Mouse (Mus musculus): ENCODE results near the gene Slc30a9. TPM values are rescaled to one million over a fixed set of nuclear protein-coding genes. Genes with fewer than 3 reads are reported as not detected.

Gene Slc30a9
- total RNA-seq, 2 experiments from 2014 or later = 161 to 167 TPM

DNA sequence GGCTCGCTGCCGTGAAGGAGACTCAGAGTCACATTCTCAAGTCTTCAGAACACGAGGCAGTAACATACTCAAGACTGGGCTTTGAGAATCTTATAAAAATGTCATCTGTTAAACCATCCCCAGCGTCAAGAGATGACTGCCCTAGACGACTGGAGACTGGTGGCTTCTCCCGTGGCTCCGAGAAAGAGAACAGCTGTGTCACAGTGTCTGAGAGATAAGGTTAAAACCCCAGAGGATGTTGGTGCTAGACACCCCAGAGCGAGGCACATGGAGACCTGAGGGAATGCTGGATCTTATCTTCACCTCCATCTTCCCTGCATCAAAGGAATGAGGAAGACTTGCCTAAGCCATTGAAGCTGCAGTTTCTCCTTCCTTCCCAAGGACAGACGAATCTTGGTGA, 98.2 kb downstream of the Slc30a9 start:
- DNase-seq = no peak
- intact Hi-C loops (cut with DNase I) = no loop called here

Other genes with a start within 250 kb of the Slc30a9 start
- not detected for gene Phox2b, start 207.7 kb upstream of the Slc30a9 start, total RNA-seq (2021)
- 10 to 100 TPM; 43.1 to 45.4 TPM for gene Tmem33, start 46.4 kb upstream of the Slc30a9 start, total RNA-seq (2021)
- 1 to 10 TPM; 3.7 to 3.8 TPM for gene Bend4, start 121.4 kb downstream of the Slc30a9 start, total RNA-seq (2021)